Mouse (Mus musculus) heart, postnatal 0 days (tissue): ENCODE data around the gene Ubxn6.

ENCODE experiments used
- CTCF ChIP-seq: IDR thresholded peaks from 2 replicates; pipeline ENCODE4 v1.5.1; 2016; ENCODE audit warnings: antibody characterized with exemption, control low read depth, low read depth
- EP300 ChIP-seq: IDR thresholded peaks from 2 replicates; pipeline ENCODE4 v1.6.1; 2016; ENCODE audit warnings: antibody characterized with exemption, low read depth

GRCm38 (mm10) chr17:56022131-56022988 lies 52.5 kb downstream of the Ubxn6 start:
- TF ChIP-seq EP300 = no peak
- TF ChIP-seq CTCF = no peak
